Mouse (Mus musculus) heart, postnatal 0 days (tissue): ENCODE data around the gene Nup93. TPM values are rescaled to one million over a fixed set of nuclear protein-coding genes. Genes with fewer than 3 reads are reported as not detected.

Experiments used
- ATAC-seq: fragments of 200-750 bp; cut with Nextera tagmentation; 2 replicates; pipeline ENCODE4 v1.8.0; 2017; ENCODE audit warnings: low read depth, moderate number of reproducible peaks, moderate library complexity; ENCODE audit not compliant: insufficient read depth
- DNase-seq: peaks from one replicate; pipeline ENCODE4 v3.0.0-alpha.2; 2016; ENCODE audit warnings: low spot score
- H3K27ac ChIP-seq: fragments of 300-500 bp; sonication (generic); 2 replicates; pipeline ENCODE4 v1.5.1; 2014; ENCODE audit warnings: low read depth, mild to moderate bottlenecking
- H3K27me3 ChIP-seq: fragments of 300-500 bp; sonication (generic); 2 replicates; pipeline ENCODE4 v1.6.1; 2014; ENCODE audit warnings: low read length, mixed read lengths; ENCODE audit not compliant: control insufficient read depth, insufficient read depth
- H3K36me3 ChIP-seq: fragments of 300-500 bp; sonication (generic); replicated peaks from 2 replicates; pipeline ENCODE4 v1.6.1; 2014; ENCODE audit warnings: low read length, mixed read lengths; ENCODE audit not compliant: control insufficient read depth, insufficient read depth
- H3K4me1 ChIP-seq: fragments of 300-500 bp; sonication (generic); 2 replicates; pipeline ENCODE4 v1.6.1; 2014; ENCODE audit warnings: antibody characterized with exemption; ENCODE audit not compliant: control insufficient read depth, insufficient read depth
- H3K4me2 ChIP-seq: fragments of 300-500 bp; sonication (generic); 2 replicates; pipeline ENCODE4 v1.6.1; 2014; ENCODE audit warnings: low read depth, mild to moderate bottlenecking, low read length, moderate library complexity
- H3K4me3 ChIP-seq: fragments of 300-500 bp; sonication (generic); 2 replicates; pipeline ENCODE4 v1.5.1; 2014; ENCODE audit warnings: low read depth, low read length
- H3K9ac ChIP-seq: fragments of 300-500 bp; sonication (generic); replicated peaks from 2 replicates; pipeline ENCODE4 v1.6.1; 2014; ENCODE audit warnings: low read depth, low read length, mixed read lengths
- H3K9me3 ChIP-seq: fragments of 300-500 bp; sonication (generic); replicated peaks from 2 replicates; pipeline ENCODE4 v1.6.1; 2016; ENCODE audit warnings: low read length; ENCODE audit not compliant: control insufficient read depth
- CTCF ChIP-seq: IDR thresholded peaks from 2 replicates; pipeline ENCODE4 v1.5.1; 2016; ENCODE audit warnings: antibody characterized with exemption, control low read depth, low read depth
- EP300 ChIP-seq: IDR thresholded peaks from 2 replicates; pipeline ENCODE4 v1.6.1; 2016; ENCODE audit warnings: antibody characterized with exemption, low read depth
- WGBS: fragments of 180-500 bp; shearing (Covaris S2); extraction: QIAGEN DNeasy Blood & Tissue Kit; methylation state at CpG from one replicate; pipeline ENCODE4 v1.1.7; 2014; 5-methylcytosine and 5-hydroxymethylcytosine counted together
- polyA plus RNA-seq: library from polyadenylated mRNA; unstranded; fragments of >200 nt; fragmentation: Nextera tagmentation; extraction: Ambion mirVana; gene quantifications from 2 replicates; pipeline ENCODE4 v1.2.1, GENCODE M21; 2015
- total RNA-seq: library from RNA; depleted of rRNA; stranded (reverse); fragments of >200 nt; gene quantifications from 2 replicates; pipeline ENCODE4 v1.2.3, GENCODE M21; 2014; ENCODE audit warnings: low replicate concordance

Gene Nup93
- total and polyA plus RNA-seq, 2 experiments from 2014 or later, result 21.9 to 31.4 TPM

DNA sequence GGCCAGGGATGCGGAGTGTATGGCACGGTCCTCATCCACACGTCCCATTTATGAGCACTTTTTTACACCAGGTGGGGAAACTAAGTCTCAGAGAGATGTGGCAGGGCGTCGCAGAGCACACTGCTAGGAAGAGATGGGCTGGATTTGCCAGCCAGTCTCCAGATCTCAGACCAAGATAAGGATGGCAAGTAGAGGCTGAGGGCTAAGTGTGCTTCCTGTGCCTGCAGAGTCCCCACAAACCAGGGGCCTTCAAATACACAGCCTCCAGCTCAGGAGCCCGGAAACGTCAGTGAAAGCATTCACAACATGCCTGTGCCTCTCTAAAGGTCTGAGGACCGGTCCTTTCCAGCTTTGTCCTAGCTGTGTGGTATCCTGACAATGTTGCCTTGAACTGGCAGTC lies 123.2 kb downstream of the Nup93 start:
- no peak for TF ChIP-seq CTCF
- TF ChIP-seq EP300, result no peak
- 65% methylated on average over 8 of the region's 8 CpGs for WGBS
- H3K9ac ChIP-seq, result no peak overlapping the region
- H3K27me3 ChIP-seq, result no peaks in the 10 kb centered on the region
- no peaks in the 10 kb centered on the region for H3K36me3 ChIP-seq
- no peak for ATAC-seq
- no peaks in the 10 kb centered on the region for H3K4me1 ChIP-seq
- no peaks in the 10 kb centered on the region for H3K9me3 ChIP-seq
- H3K4me3 ChIP-seq, result no peak overlapping the region
- no peak overlapping the region for H3K4me2 ChIP-seq
- H3K27ac ChIP-seq, result no peak overlapping the region
- no peak for DNase-seq

DNA sequence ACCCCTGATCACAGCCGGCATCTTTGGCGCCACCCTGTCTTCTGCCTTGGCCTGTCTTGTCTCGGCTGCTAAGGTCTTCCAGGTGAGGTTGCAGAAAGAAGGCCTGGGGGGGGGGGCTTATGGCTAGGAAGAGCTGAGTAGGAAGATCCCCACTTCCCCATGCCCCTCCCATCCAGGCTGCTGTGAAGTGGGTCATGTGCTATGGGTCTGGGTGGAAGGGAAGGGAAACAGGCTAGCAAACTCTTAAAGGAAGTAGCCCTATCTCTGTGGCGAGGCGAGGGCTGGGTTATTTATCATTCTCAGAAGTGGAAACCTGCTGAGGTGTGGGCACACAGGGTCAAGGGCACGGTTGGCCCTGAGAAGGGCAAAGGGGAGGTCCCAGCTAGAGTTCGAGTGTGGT lies 126.4 kb downstream of the Nup93 start:
- 77% methylated on average over 7 of the region's 7 CpGs for WGBS
- Histone ChIP-seq H3K4me1 (no peaks in the 10 kb centered on the region), H3K27me3 (no peaks in the 10 kb centered on the region), H3K36me3 (no peaks in the 10 kb centered on the region), H3K4me3 (no peak overlapping the region), H3K27ac (no peak overlapping the region), H3K9me3 (no peaks in the 10 kb centered on the region), H3K9ac (no peak overlapping the region), H3K4me2 (no peak overlapping the region)
- DNase-seq (no peak), ATAC-seq (no peak)
- TF ChIP-seq CTCF, result no peak
- no peak for TF ChIP-seq EP300

DNA sequence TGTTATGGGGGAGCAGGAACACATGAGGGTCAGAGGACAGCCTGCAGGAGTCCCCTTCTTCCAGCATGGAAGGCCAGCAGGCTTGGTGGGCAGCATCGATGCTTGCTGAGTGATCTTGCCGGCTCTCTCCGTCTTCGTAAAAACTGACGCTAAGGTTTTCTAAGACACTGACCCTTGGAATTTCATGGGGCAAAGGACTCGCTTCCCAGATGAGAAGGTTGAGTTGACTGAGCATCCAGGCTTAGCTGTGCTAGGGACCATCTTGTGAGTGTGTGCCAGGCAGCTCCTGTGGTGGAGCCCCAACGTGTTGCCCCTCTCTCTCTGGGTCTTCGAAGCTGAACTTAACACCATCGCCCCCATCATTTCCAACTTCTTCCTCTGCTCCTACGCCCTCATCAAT lies 128.3 kb downstream of the Nup93 start:
- H3K4me3 ChIP-seq, result no peak overlapping the region
- no peaks in the 10 kb centered on the region for H3K4me1 ChIP-seq
- H3K9me3 ChIP-seq, result no peaks in the 10 kb centered on the region
- TF ChIP-seq EP300, result no peak
- TF ChIP-seq CTCF, result no peak
- ATAC-seq (no peak), DNase-seq (no peak)
- H3K27me3 ChIP-seq, result no peaks in the 10 kb centered on the region
- H3K27ac ChIP-seq, result no peak overlapping the region
- H3K4me2 ChIP-seq, result no peak overlapping the region
- H3K9ac ChIP-seq, result no peak overlapping the region
- WGBS, result 85% methylated on average over 10 of the region's 10 CpGs
- H3K36me3 ChIP-seq, result no peaks in the 10 kb centered on the region

- Histone ChIP-seq H3K4me3 (no peak overlapping the region), H3K9ac (no peak overlapping the region), H3K36me3 (no peaks in the 10 kb centered on the region), H3K9me3 (no peaks in the 10 kb centered on the region), H3K4me2 (no peak overlapping the region), H3K27me3 (no peaks in the 10 kb centered on the region), H3K4me1 (no peaks in the 10 kb centered on the region), H3K27ac (peak overlapping the region; percentile 43; the same call in 1 of the 2 replicates)
- ATAC-seq (peak; percentile 77), DNase-seq (peak; percentile 81)
- TF ChIP-seq EP300 (peak; percentile 59; the same call in 1 of the 2 replicates), CTCF (peak; percentile 90)
- 13% methylated on average over 6 of the region's 6 CpGs for WGBS
These were observed 128.9 kb downstream of the Nup93 start for GRCm38 (mm10) chr8:94343290-94343689.

DNA sequence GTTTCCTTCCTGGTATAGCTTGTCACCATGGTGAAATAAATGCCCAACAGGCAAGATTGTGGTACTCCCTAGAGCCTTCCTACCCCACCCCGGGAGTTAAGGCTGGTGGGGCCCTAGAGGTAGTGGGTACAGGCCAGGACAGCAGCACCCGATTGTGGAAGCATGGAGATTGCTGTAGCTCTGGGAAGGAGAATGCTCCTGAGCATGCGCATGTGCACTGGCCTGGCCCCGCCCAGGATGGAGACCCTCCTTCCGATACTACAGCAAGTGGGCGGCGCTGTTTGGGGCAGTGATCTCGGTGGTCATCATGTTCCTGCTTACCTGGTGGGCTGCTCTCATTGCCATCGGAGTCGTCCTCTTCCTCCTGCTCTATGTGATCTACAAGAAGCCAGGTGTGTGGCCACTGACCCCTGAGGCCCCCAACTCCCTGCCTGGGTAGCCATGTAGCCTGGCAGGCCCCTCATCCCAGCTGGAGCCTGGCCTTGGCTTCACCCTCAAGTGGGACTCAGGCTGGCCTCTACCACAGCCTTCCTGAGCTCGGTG lies 129.5 kb downstream of the Nup93 start:
- H3K9ac ChIP-seq, result no peak overlapping the region
- DNase-seq (no peak), ATAC-seq (peak; percentile 25; the same call in 1 of the 2 replicates)
- H3K27me3 ChIP-seq, result no peaks in the 10 kb centered on the region
- TF ChIP-seq CTCF, result no peak
- TF ChIP-seq EP300, result no peak
- H3K36me3 ChIP-seq, result no peaks in the 10 kb centered on the region
- WGBS, result 84% methylated on average over 11 of the region's 11 CpGs
- H3K4me3 ChIP-seq, result no peak overlapping the region
- no peaks in the 10 kb centered on the region for H3K4me1 ChIP-seq
- peak overlapping the region; percentile 43 for H3K27ac ChIP-seq
- no peaks in the 10 kb centered on the region for H3K9me3 ChIP-seq
- H3K4me2 ChIP-seq, result no peak overlapping the region

DNA sequence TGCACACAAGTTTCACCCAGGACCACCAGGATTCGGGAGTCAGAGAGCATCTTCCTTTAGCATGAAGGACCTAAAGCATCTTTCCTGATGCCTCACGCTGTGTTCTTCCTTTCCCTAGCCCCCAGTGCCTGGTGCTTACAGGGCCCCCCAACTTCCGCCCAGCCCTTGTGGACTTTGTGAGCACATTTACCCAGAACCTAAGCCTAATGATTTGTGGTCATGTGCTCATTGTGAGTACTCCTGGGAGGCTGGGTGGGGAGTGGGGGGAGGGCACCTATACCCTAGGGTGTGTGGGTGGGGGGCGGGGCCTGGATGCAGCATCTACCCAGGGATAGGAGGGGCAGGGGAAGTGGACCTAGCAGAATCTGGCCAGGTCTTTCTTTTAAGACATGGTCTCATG lies 131.3 kb downstream of the Nup93 start:
- TF ChIP-seq CTCF (no peak), EP300 (no peak)
- no peak overlapping the region for H3K27ac ChIP-seq
- H3K4me1 ChIP-seq, result no peaks in the 10 kb centered on the region
- no peak for ATAC-seq
- H3K9ac ChIP-seq, result no peak overlapping the region
- DNase-seq, result no peak
- H3K27me3 ChIP-seq, result no peaks in the 10 kb centered on the region
- no peaks in the 10 kb centered on the region for H3K36me3 ChIP-seq
- H3K9me3 ChIP-seq, result no peaks in the 10 kb centered on the region
- no peak overlapping the region for H3K4me3 ChIP-seq
- H3K4me2 ChIP-seq, result no peak overlapping the region
- WGBS, result 84% methylated on average over 4 of the region's 4 CpGs
